Mouse (Mus musculus) midbrain, postnatal 0 days (tissue): ENCODE results near the gene Adamts20. TPM values are rescaled to one million over a fixed set of nuclear protein-coding genes. Genes with fewer than 3 reads are reported as not detected.
A peak's percentile ranks its signal among the peaks of the same experiment; 100 is the strongest.

Experiments
- ATAC-seq: fragments of 200-750 bp; cut with Nextera tagmentation; 2 replicates; pipeline ENCODE4 v1.8.0; 2017; ENCODE audit warnings: moderate number of reproducible peaks, mild to moderate bottlenecking, moderate TSS enrichment, moderate library complexity; ENCODE audit not compliant: low FRiP score
- DNase-seq: peaks from one replicate; pipeline ENCODE4 v3.0.0-alpha.2; 2015; ENCODE audit warnings: low spot score
- H3K27ac ChIP-seq: fragments of 300-500 bp; sonication (generic); 2 replicates; pipeline ENCODE4 v1.5.1; 2014; ENCODE audit warnings: low read depth, mild to moderate bottlenecking, low read length, mixed read lengths
- H3K27me3 ChIP-seq: fragments of 300-500 bp; sonication (generic); 2 replicates; pipeline ENCODE4 v1.6.1; 2014; ENCODE audit warnings: low read length, control low read depth, mixed read lengths; ENCODE audit not compliant: insufficient read depth
- H3K36me3 ChIP-seq: fragments of 300-500 bp; sonication (generic); 2 replicates; pipeline ENCODE4 v1.6.1; 2014; ENCODE audit warnings: low read length, control low read depth, mixed read lengths; ENCODE audit not compliant: insufficient read depth
- H3K4me1 ChIP-seq: fragments of 300-500 bp; sonication (generic); 2 replicates; pipeline ENCODE4 v1.6.1; 2014; ENCODE audit warnings: mild to moderate bottlenecking, control low read depth, antibody characterized with exemption, low read length, mixed read lengths; ENCODE audit not compliant: insufficient read depth
- H3K4me2 ChIP-seq: fragments of 300-500 bp; sonication (generic); 2 replicates; pipeline ENCODE4 v1.6.1; 2014; ENCODE audit warnings: low read depth, mild to moderate bottlenecking, low read length, mixed read lengths; ENCODE audit not compliant: poor library complexity, severe bottlenecking
- H3K4me3 ChIP-seq: fragments of 300-500 bp; sonication (generic); 2 replicates; pipeline ENCODE4 v1.5.1; 2014; ENCODE audit warnings: low read depth, mild to moderate bottlenecking, low read length, moderate library complexity
- H3K9ac ChIP-seq: fragments of 300-500 bp; sonication (generic); replicated peaks from 2 replicates; pipeline ENCODE4 v1.6.1; 2014; ENCODE audit warnings: mild to moderate bottlenecking, low read length, moderate library complexity, mixed read lengths; ENCODE audit not compliant: poor library complexity, severe bottlenecking
- H3K9me3 ChIP-seq: fragments of 300-500 bp; sonication (generic); 2 replicates; pipeline ENCODE4 v1.6.1; 2016; ENCODE audit warnings: low read length, control low read depth
- CTCF ChIP-seq: IDR thresholded peaks from 2 replicates; pipeline ENCODE4 v1.5.1; 2016; ENCODE audit warnings: antibody characterized with exemption, mild to moderate bottlenecking
- WGBS: fragments of 180-500 bp; shearing (Covaris S2); extraction: QIAGEN DNeasy Blood & Tissue Kit; methylation state at CpG from one replicate; pipeline ENCODE4 v1.1.7; 2014; 5-methylcytosine and 5-hydroxymethylcytosine counted together
- polyA plus RNA-seq: library from polyadenylated mRNA; unstranded; fragments of >200 nt; fragmentation: Nextera tagmentation; extraction: Ambion mirVana; gene quantifications from 2 replicates; pipeline ENCODE4 v1.2.1, GENCODE M21; 2015
- total RNA-seq: library from RNA; depleted of rRNA; stranded (reverse); fragments of >200 nt; gene quantifications from 2 replicates; pipeline ENCODE4 v1.2.3, GENCODE M21; 2014

Adamts20 gene
- total and polyA plus RNA-seq, 2 experiments from 2014 or later = 3.0 to 5.8 TPM

DNA sequence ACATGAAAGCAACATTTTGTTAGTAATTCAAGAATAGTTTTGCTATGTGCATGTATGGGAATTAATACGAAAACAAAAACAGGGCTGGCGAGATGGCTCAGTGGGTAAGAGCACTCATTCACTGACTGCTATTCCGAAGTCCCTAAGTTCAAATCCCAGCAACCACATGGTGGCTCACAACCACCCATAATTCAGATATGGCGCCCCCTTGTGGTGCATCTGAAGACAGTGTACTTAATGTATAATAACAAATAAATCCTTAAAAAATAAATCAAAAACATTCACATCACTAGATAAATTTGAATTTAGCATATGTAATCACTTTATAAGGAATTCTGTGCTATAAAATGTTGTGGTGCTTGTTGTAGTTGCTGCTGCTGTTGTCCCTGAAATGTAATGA is 225.6 kb downstream of the Adamts20 start:
- no peak overlapping the region for H3K4me3 ChIP-seq
- no peak overlapping the region for H3K4me2 ChIP-seq
- no peak for ATAC-seq
- DNase-seq = no peak
- TF ChIP-seq CTCF = peak; percentile 47
- no peak overlapping the region for H3K9ac ChIP-seq
- H3K9me3 ChIP-seq = no peaks in the 10 kb centered on the region
- no peaks in the 10 kb centered on the region for H3K27me3 ChIP-seq
- no peak overlapping the region for H3K27ac ChIP-seq
- no peaks in the 10 kb centered on the region for H3K4me1 ChIP-seq
- WGBS = 84% methylated on average over 4 of the region's 4 CpGs
- H3K36me3 ChIP-seq = no peaks in the 10 kb centered on the region

GRCm38 (mm10) chr15:94239127-94239526 is 226.1 kb downstream of the Adamts20 start:
- no peak for TF ChIP-seq CTCF
- Histone ChIP-seq H3K27ac (no peak overlapping the region), H3K9ac (no peak overlapping the region), H3K36me3 (no peaks in the 10 kb centered on the region), H3K4me2 (no peak overlapping the region), H3K9me3 (no peaks in the 10 kb centered on the region), H3K4me1 (no peaks in the 10 kb centered on the region), H3K4me3 (no peak overlapping the region), H3K27me3 (no peaks in the 10 kb centered on the region)
- DNase-seq = no peak
- 88% methylated on average over 6 of the region's 6 CpGs for WGBS
- no peak for ATAC-seq

- no peak for TF ChIP-seq CTCF
- H3K9me3 ChIP-seq = no peaks in the 10 kb centered on the region
- H3K4me1 ChIP-seq = no peaks in the 10 kb centered on the region
- 82% methylated on average over 14 of the region's 14 CpGs for WGBS
- no peak overlapping the region for H3K27ac ChIP-seq
- H3K27me3 ChIP-seq = no peaks in the 10 kb centered on the region
- H3K4me2 ChIP-seq = no peak overlapping the region
- ATAC-seq = no peak
- no peak overlapping the region for H3K9ac ChIP-seq
- no peak overlapping the region for H3K4me3 ChIP-seq
- DNase-seq = no peak
- H3K36me3 ChIP-seq = no peaks in the 10 kb centered on the region
These were observed 227.0 kb downstream of the Adamts20 start for GRCm38 (mm10) chr15:94238058-94238876.

DNA sequence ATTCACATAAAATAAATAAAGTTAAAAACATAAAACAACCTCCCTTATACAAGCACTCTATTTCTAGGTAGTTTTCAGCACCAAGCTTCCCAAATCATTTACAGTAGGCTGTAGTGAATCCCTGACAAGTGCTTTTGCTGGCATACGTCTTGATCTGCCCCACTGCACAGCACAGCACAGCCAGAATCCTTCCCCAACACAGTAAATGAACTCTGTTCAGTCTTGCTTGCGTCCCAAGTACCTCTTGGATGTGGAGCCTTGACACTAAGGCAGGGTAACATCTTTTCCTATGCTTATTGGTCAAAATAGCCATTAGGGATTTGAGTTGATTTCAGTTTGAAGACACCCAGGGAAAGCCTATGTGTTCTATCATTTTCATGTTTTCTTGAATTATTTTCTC is 228.5 kb downstream of the Adamts20 start:
- H3K9ac ChIP-seq = no peak overlapping the region
- DNase-seq = no peak
- no peaks in the 10 kb centered on the region for H3K9me3 ChIP-seq
- no peaks in the 10 kb centered on the region for H3K27me3 ChIP-seq
- TF ChIP-seq CTCF = no peak
- no peak overlapping the region for H3K4me2 ChIP-seq
- 84% methylated on average over 2 of the region's 2 CpGs for WGBS
- no peak overlapping the region for H3K27ac ChIP-seq
- no peaks in the 10 kb centered on the region for H3K36me3 ChIP-seq
- no peak for ATAC-seq
- no peaks in the 10 kb centered on the region for H3K4me1 ChIP-seq
- no peak overlapping the region for H3K4me3 ChIP-seq

DNA sequence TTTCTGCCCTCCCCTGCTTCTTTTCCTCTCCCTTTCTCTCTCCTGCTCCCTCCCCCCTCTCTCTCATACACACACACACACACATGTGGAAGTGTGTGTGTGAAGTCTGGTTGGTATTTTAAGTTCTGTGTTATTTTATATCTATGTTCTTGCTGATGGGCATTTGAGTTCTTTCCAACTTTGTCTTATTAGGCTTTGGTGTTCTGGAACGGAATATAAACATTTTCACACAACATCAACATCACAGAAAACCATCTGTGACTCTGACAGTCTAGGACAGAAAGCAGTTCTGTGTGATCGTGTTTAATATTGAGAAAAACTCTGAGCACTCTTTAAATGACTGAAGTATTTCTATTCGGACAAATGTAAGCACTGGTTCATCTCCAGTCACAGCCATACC is 229.1 kb downstream of the Adamts20 start:
- no peak for TF ChIP-seq CTCF
- 82% methylated on average over 3 of the region's 3 CpGs for WGBS
- ATAC-seq = no peak
- no peaks in the 10 kb centered on the region for H3K4me1 ChIP-seq
- no peak overlapping the region for H3K4me2 ChIP-seq
- no peaks in the 10 kb centered on the region for H3K27me3 ChIP-seq
- H3K36me3 ChIP-seq = no peaks in the 10 kb centered on the region
- no peak for DNase-seq
- H3K9me3 ChIP-seq = no peaks in the 10 kb centered on the region
- no peak overlapping the region for H3K27ac ChIP-seq
- no peak overlapping the region for H3K4me3 ChIP-seq
- H3K9ac ChIP-seq = no peak overlapping the region

DNA sequence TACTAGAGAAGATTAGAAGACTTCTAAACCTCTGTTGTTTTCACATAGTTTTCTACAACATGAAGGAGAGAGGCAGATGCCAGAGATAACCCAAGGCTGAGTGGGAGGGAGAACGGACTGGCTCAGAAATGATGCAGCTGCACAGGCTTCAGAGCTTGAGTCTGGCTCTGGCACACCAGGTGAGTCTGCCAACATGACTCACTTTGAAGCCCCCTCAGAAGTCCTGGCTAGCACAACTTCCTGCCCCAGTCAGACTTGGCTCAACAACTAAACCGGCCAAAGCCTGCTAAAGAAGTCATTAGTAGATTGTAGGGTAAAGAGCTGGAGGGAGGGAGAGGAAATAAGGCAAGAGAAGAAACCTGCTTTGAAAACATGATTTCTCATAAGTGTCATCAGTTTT is 230.0 kb downstream of the Adamts20 start:
- Histone ChIP-seq H3K27me3 (no peaks in the 10 kb centered on the region), H3K4me3 (no peak overlapping the region), H3K9me3 (no peaks in the 10 kb centered on the region), H3K4me2 (no peak overlapping the region), H3K27ac (no peak overlapping the region), H3K4me1 (no peaks in the 10 kb centered on the region), H3K36me3 (no peaks in the 10 kb centered on the region), H3K9ac (no peak overlapping the region)
- no peak for TF ChIP-seq CTCF
- ATAC-seq = no peak
- no peak for DNase-seq
- WGBS = 84% methylated on average over 2 of the region's 2 CpGs
